Mouse (Mus musculus) layer of hippocampus, postnatal 36 days (tissue): ENCODE measurements around the gene Vmn1r17. TPM values are rescaled to one million over a fixed set of nuclear protein-coding genes. Genes with fewer than 3 reads are reported as not detected.
"Not testable (repeated sequence)": the region's sequence is repeated elsewhere in the genome, so short reads cannot be mapped to it uniquely, and the experiment has no call there.

Experiments used
- DNase-seq, 2 experiments: peaks; one replicate each; pipeline ENCODE4 v3.0.0; 2022
- total RNA-seq, 2 experiments: library from RNA; stranded (reverse); gene quantifications; 2 replicates each; pipeline ENCODE4 v1.2.3; 2021

The Vmn1r17 gene
- not detected for total RNA-seq

GRCm38 (mm10) chr6:57363627-57364026 is at the start of gene Vmn1r17:
Gene Vmn1r17, minus strand, starts transcription at chr6:57363727.
- DNase-seq: no peak

DNA sequence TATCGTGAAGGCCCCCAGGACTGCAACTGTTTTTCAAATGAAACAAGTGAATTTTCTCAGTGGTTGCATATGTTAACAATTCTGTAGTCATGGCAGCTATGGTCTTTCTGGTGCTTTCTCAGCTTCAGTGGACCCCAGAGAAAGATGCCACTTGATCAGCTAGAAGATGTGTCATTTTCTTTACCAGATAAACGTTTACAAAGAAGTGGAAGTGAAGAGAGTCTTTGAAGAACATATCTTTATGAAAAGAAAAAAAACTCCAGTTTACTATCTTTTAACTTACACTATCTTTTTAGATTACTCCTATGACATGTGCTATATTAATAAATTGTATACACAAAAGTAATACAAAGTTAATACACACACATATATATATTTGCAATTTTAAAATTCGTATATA is 40.0 kb upstream of the Vmn1r17 start, which contains the start of gene Vmn1r19:
Gene Vmn1r19 (plus strand): TSS at position 301 of the 400 bp plus-strand sequence.
- not testable (repeated sequence) for DNase-seq

- DNase-seq: no peak
Measured at GRCm38 (mm10) chr6:57395683-57396082, 32.2 kb upstream of the Vmn1r17 start, which contains the start of gene Vmn1r18. Gene Vmn1r18, minus strand, starts transcription at chr6:57395783.

DNA sequence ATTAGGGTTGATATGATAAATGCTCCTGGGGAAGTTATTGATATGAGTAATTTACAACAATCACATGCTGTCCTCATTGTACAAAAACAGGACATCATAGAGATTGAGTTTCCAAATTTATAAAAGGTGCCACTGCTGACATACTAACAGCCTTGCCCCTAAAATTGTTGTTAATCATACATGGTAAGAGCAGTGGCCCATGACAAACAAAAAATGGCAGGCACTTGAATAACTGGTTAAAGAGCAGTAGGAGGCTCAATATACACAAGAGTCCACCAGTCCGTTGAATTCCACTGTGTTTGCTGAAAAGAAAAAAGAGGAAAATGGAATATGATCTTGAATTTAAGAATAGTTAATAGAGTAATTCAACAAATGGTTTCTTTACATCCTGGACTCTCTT is 4.0 kb upstream of the Vmn1r17 start:
- no peak for DNase-seq

DNA sequence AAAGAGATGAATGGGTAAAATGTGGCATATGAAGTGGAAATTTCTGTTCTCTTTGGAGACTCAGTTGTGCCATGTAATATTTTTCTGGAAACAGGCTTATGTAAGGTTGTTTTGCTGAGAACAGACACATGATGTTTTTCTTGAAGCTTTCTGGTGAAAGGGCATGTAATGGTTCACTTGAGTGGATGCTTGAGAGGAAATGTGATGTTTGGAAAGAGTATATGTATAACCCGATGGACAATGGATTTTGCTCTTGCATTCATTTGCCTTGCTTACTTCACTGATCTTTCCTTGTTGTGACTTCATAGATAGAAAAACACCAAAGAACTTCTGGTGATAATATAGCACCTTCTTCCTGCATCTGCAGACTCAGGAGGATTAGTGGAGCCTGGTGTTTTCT is 2.3 kb upstream of the Vmn1r17 start:
- DNase-seq: not testable (repeated sequence)

DNA sequence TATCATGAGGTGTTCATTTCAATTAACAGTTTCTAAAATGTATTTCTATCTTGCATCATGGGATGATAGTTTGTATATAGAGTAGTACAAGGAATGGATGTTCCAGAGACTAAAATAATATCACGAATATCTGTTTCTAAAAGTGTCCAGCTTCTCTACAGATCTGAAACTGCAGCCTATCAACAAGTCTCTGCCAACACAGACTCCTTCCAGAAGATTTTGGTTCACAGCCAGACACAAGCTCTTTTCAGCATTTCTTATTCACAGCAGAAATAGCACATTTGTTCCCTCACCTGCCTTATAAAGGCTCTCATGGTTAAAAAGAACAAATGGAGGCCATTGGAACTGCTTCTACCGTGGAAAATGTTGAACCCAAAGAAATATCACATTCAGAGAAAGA is 6.7 kb downstream of the Vmn1r17 start:
- no peak for DNase-seq

DNA sequence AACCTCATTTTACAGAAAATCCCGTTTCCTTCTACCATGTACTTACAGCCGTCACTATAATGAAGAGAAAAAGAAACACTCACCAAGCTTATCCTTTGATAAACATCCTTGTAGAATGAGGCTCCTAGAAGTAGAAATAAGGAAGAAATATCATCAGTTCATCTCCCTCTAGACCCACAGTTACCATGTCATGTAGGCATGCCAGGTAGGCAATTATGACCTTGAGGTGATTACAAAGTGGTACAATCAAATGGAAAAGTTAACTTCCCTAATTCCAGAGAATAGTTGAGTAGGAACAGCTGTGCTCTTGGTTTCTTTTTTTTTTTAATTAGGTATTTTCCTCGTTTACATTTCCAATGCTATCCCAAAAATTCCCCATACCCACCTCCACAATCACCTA is 34.1 kb downstream of the Vmn1r17 start, which contains the start of gene Vmn1r16:
Gene Vmn1r16 (minus strand): TSS at position 101 of the 400 bp plus-strand sequence.
- DNase-seq: no peak

GRCm38 (mm10) chr6:57326176-57326575 is 37.4 kb downstream of the Vmn1r17 start:
- no peak for DNase-seq

Other genes starting within 250 kb of the Vmn1r17 start
- gene Vmn1r11, start 230.3 kb downstream of the Vmn1r17 start, total RNA-seq: not detected
- not detected for gene Vmn1r12, start 206.8 kb downstream of the Vmn1r17 start, total RNA-seq
- not detected for gene Vmn1r13, start 160.4 kb downstream of the Vmn1r17 start, total RNA-seq
- not detected for gene Vmn1r14, start 132.0 kb downstream of the Vmn1r17 start, total RNA-seq
- gene Vmn1r15, start 105.8 kb downstream of the Vmn1r17 start, total RNA-seq: not detected
- gene Vmn1r16, start 34.2 kb downstream of the Vmn1r17 start, total RNA-seq: not detected
- gene Vmn1r18, start 32.1 kb upstream of the Vmn1r17 start, total RNA-seq: under 1 TPM in 1 of 2 experiments, not detected in 1; 0.08 TPM
- gene Vmn1r19, start 40.1 kb upstream of the Vmn1r17 start, total RNA-seq: not detected
- not detected for gene Vmn1r20, start 65.2 kb upstream of the Vmn1r17 start, total RNA-seq
- gene Ppm1k, start 171.7 kb upstream of the Vmn1r17 start, total RNA-seq: 10 to 100 TPM; 66.1 to 74.2 TPM
- gene Herc6, start 217.3 kb upstream of the Vmn1r17 start, total RNA-seq: 1 to 10 TPM; 5.8 to 7.2 TPM